Mouse (Mus musculus) embryonic facial prominence, embryonic 13.5 days (tissue): ENCODE measurements around the gene Mier1. TPM values are rescaled to one million over a fixed set of nuclear protein-coding genes. Genes with fewer than 3 reads are reported as not detected.

ENCODE experiments used
- ATAC-seq: fragments of 200-750 bp; cut with Nextera tagmentation; 2 replicates; pipeline ENCODE4 v1.8.0; 2017; ENCODE audit warnings: low read depth; ENCODE audit not compliant: insufficient number of reproducible peaks, insufficient read depth, low FRiP score, low TSS enrichment
- H3K27ac ChIP-seq: fragments of 300-500 bp; sonication (generic); 2 replicates; pipeline ENCODE4 v1.5.1; 2015; ENCODE audit warnings: moderate library complexity, mild to moderate bottlenecking, inconsistent platforms
- H3K27me3 ChIP-seq: fragments of 300-500 bp; sonication (generic); 2 replicates; pipeline ENCODE4 v1.6.1; 2015; ENCODE audit warnings: mild to moderate bottlenecking, inconsistent platforms
- H3K36me3 ChIP-seq: fragments of 300-500 bp; sonication (generic); 2 replicates; pipeline ENCODE4 v1.6.1; 2015; ENCODE audit warnings: mild to moderate bottlenecking, inconsistent platforms
- H3K4me1 ChIP-seq: fragments of 300-500 bp; sonication (generic); 2 replicates; pipeline ENCODE4 v1.6.1; 2015; ENCODE audit warnings: inconsistent platforms
- H3K4me2 ChIP-seq: fragments of 300-500 bp; sonication (generic); 2 replicates; pipeline ENCODE4 v1.6.1; 2015; ENCODE audit warnings: moderate library complexity, mild to moderate bottlenecking, inconsistent platforms
- H3K4me3 ChIP-seq: fragments of 300-500 bp; sonication (generic); 2 replicates; pipeline ENCODE4 v1.5.1; 2015; ENCODE audit warnings: mild to moderate bottlenecking, inconsistent platforms
- H3K9ac ChIP-seq: fragments of 300-500 bp; sonication (generic); 2 replicates; pipeline ENCODE4 v1.6.1; 2015; ENCODE audit warnings: mild to moderate bottlenecking, inconsistent platforms
- H3K9me3 ChIP-seq: fragments of 300-500 bp; sonication (generic); 2 replicates; pipeline ENCODE4 v1.6.1; 2016; ENCODE audit warnings: inconsistent platforms
- WGBS: fragments of 180-500 bp; shearing (Covaris S2); methylation state at CpG from one replicate; pipeline ENCODE4 v1.1.7; 2015; ENCODE audit warnings: mixed read lengths; 5-methylcytosine and 5-hydroxymethylcytosine counted together
- polyA plus RNA-seq: library from polyadenylated mRNA; unstranded; fragments of >200 nt; fragmentation: Nextera tagmentation; extraction: Ambion mirVana; gene quantifications from 2 replicates; pipeline ENCODE4 v1.2.1, GENCODE M21; 2015

Mier1 gene
- 58.4 and 64.7 TPM in 2 replicates for polyA plus RNA-seq

- Histone ChIP-seq H3K27me3 (no peaks in the 10 kb centered on the region), H3K36me3 (peaks cover 8% of the 10 kb centered on the region), H3K4me1 (peaks cover 24% of the 10 kb centered on the region), H3K4me2 (peak within 1 kb of the TSS; percentile 72), H3K9ac (peak within 1 kb of the TSS; percentile 88), H3K9me3 (no peaks in the 10 kb centered on the region), H3K4me3 (peak within 1 kb of the TSS; percentile 84), H3K27ac (peak within 1 kb of the TSS; percentile 100)
- ATAC-seq = peak; percentile 99
- under 1% methylated on average over 85 of the region's 90 CpGs for WGBS
Measured at GRCm38 (mm10) chr4:103114184-103115111, at the start of gene Mier1, which contains the start of gene Wdr78. Gene Mier1, plus strand, starts transcription at chr4:103114390. Gene Wdr78, minus strand, starts transcription at chr4:103114555.

DNA sequence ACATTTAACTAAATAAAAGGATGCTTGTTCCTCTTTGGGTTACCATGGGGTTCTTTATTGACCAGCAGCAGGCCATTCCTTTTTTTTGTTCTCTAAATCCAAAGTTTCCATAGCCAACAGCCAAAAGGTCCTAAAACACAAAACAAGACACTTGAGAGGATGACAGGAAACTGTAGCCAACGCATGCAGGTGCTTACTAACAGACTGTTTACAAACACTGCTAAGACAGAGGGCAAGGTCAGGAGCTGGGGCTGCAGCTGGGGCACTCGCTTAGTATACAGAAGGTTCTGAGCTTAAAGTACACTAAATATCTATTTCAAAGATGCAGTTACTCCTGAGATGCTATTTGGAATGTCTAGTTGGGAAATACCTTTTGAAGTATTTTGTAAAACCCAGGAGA, 49.8 kb upstream of the Mier1 start:
- Histone ChIP-seq H3K36me3 (no peaks in the 10 kb centered on the region), H3K4me1 (0 out of 2 replicates have a peak, but pooled peaks cover 6% of the 10 kb centered on the region), H3K4me3 (no peak overlapping the region), H3K27ac (no peak overlapping the region), H3K27me3 (no peaks in the 10 kb centered on the region), H3K9me3 (no peaks in the 10 kb centered on the region), H3K4me2 (no peak overlapping the region), H3K9ac (no peak overlapping the region)
- no peak for ATAC-seq
- WGBS = 69% methylated on average over 2 of the region's 2 CpGs

GRCm38 (mm10) chr4:103064976-103065375, 49.2 kb upstream of the Mier1 start:
- Histone ChIP-seq H3K9ac (no peak overlapping the region), H3K4me1 (0 out of 2 replicates have a peak, but pooled peaks cover 6% of the 10 kb centered on the region), H3K27me3 (no peaks in the 10 kb centered on the region), H3K27ac (no peak overlapping the region), H3K4me3 (no peak overlapping the region), H3K9me3 (no peaks in the 10 kb centered on the region), H3K36me3 (no peaks in the 10 kb centered on the region), H3K4me2 (no peak overlapping the region)
- ATAC-seq = no peak
- 81% methylated on average over 5 of the region's 5 CpGs for WGBS

- 0 out of 2 replicates have a peak, but pooled peaks cover 6% of the 10 kb centered on the region for H3K4me1 ChIP-seq
- H3K36me3 ChIP-seq = no peaks in the 10 kb centered on the region
- no peak overlapping the region for H3K9ac ChIP-seq
- H3K9me3 ChIP-seq = no peaks in the 10 kb centered on the region
- 66% methylated on average over 6 of the region's 6 CpGs for WGBS
- H3K4me2 ChIP-seq = no peak overlapping the region
- no peak for ATAC-seq
- H3K27me3 ChIP-seq = no peaks in the 10 kb centered on the region
- no peak overlapping the region for H3K27ac ChIP-seq
- no peak overlapping the region for H3K4me3 ChIP-seq
Measured at GRCm38 (mm10) chr4:103067906-103068655, 46.1 kb upstream of the Mier1 start.

GRCm38 (mm10) chr4:103070631-103071030, 43.6 kb upstream of the Mier1 start:
- 44% methylated on average over 3 of the region's 3 CpGs for WGBS
- 0 out of 2 replicates have a peak, but pooled peaks cover 6% of the 10 kb centered on the region for H3K4me1 ChIP-seq
- H3K27ac ChIP-seq = no peak overlapping the region
- H3K4me2 ChIP-seq = no peak overlapping the region
- no peak for ATAC-seq
- H3K9ac ChIP-seq = no peak overlapping the region
- no peaks in the 10 kb centered on the region for H3K27me3 ChIP-seq
- H3K9me3 ChIP-seq = no peaks in the 10 kb centered on the region
- no peak overlapping the region for H3K4me3 ChIP-seq
- no peaks in the 10 kb centered on the region for H3K36me3 ChIP-seq

GRCm38 (mm10) chr4:103085237-103085636, 29.0 kb upstream of the Mier1 start:
- Histone ChIP-seq H3K9ac (no peak overlapping the region), H3K4me1 (no peaks in the 10 kb centered on the region), H3K27me3 (no peaks in the 10 kb centered on the region), H3K36me3 (no peaks in the 10 kb centered on the region), H3K4me2 (no peak overlapping the region), H3K4me3 (no peak overlapping the region), H3K9me3 (no peaks in the 10 kb centered on the region), H3K27ac (no peak overlapping the region)
- WGBS = 89% methylated on average over 5 of the region's 5 CpGs
- no peak for ATAC-seq

GRCm38 (mm10) chr4:103095921-103096320, 18.3 kb upstream of the Mier1 start:
- H3K9me3 ChIP-seq = no peaks in the 10 kb centered on the region
- H3K36me3 ChIP-seq = no peaks in the 10 kb centered on the region
- ATAC-seq = no peak
- no peaks in the 10 kb centered on the region for H3K27me3 ChIP-seq
- H3K4me1 ChIP-seq = no peaks in the 10 kb centered on the region
- H3K4me3 ChIP-seq = no peak overlapping the region
- WGBS = 88% methylated on average over 8 of the region's 8 CpGs
- no peak overlapping the region for H3K27ac ChIP-seq
- no peak overlapping the region for H3K4me2 ChIP-seq
- H3K9ac ChIP-seq = no peak overlapping the region

DNA sequence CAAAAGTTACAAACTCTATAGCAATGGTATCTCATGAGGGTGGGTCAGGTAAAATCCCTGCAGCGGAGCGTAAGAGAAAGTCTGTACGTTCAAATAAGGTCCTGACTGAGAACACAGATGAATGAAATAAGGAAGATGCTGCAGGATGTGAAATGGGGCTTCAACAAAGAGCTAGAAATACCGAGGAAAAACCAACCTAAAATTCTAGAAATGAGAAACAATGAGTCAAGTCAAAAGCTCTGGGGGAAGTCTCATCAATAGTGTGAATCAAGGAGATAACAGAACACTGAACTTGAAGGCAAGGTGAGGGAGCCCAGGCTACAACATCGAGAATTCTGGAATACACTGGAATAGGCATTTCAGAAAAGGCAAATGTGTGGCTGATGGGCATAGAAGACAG, 15.7 kb upstream of the Mier1 start:
- no peaks in the 10 kb centered on the region for H3K4me1 ChIP-seq
- 89% methylated on average over 5 of the region's 5 CpGs for WGBS
- H3K27me3 ChIP-seq = no peaks in the 10 kb centered on the region
- no peak overlapping the region for H3K27ac ChIP-seq
- no peak overlapping the region for H3K4me2 ChIP-seq
- ATAC-seq = no peak
- no peak overlapping the region for H3K9ac ChIP-seq
- no peak overlapping the region for H3K4me3 ChIP-seq
- H3K36me3 ChIP-seq = no peaks in the 10 kb centered on the region
- H3K9me3 ChIP-seq = no peaks in the 10 kb centered on the region

GRCm38 (mm10) chr4:103112651-103113050, 1.5 kb upstream of the Mier1 start:
- Histone ChIP-seq H3K9ac (peak overlapping the region; percentile 88; the same call in 1 of the 2 replicates), H3K9me3 (no peaks in the 10 kb centered on the region), H3K4me2 (peak overlapping the region; percentile 72), H3K4me3 (peak overlapping the region; percentile 84), H3K4me1 (peaks cover 24% of the 10 kb centered on the region), H3K36me3 (peaks cover 8% of the 10 kb centered on the region), H3K27ac (no peak overlapping the region), H3K27me3 (no peaks in the 10 kb centered on the region)
- ATAC-seq = no peak
- 63% methylated on average over 7 of the region's 7 CpGs for WGBS

DNA sequence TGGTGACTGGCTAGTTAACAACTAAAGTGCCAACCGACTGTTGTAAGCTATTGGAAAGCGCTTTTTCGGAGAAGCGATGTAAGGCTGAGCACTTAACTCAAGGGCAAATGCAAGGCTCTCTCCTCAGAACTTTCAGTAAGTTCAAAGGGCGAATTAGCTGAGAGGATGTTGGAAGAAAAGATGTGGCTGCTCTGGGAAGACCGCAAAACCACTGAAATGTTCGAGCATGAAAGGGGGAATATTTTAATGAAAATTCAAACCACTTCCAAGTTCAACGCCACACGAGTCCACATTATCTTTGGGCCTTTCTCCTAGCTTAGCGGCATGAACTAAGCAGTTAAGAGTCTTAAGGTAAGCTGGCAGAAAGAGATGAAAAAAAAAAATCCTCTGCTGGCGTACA, 788 bp upstream of the Mier1 start:
- Histone ChIP-seq H3K4me1 (peaks cover 24% of the 10 kb centered on the region), H3K27me3 (no peaks in the 10 kb centered on the region), H3K4me3 (peak overlapping the region; percentile 84), H3K9me3 (no peaks in the 10 kb centered on the region), H3K36me3 (peaks cover 8% of the 10 kb centered on the region), H3K27ac (peak overlapping the region; percentile 100), H3K9ac (peak overlapping the region; percentile 88), H3K4me2 (peak overlapping the region; percentile 72)
- 5% methylated on average over 11 of the region's 11 CpGs for WGBS
- no peak for ATAC-seq

- peak overlapping the region; percentile 70 for H3K4me2 ChIP-seq
- H3K4me3 ChIP-seq = peak overlapping the region; percentile 92
- peaks cover 21% of the 10 kb centered on the region for H3K4me1 ChIP-seq
- peak overlapping the region; percentile 96 for H3K27ac ChIP-seq
- WGBS = 0% methylated on average over 15 of the region's 15 CpGs
- peak overlapping the region; percentile 97 for H3K9ac ChIP-seq
- H3K9me3 ChIP-seq = no peaks in the 10 kb centered on the region
- peaks cover 6% of the 10 kb centered on the region for H3K36me3 ChIP-seq
- H3K27me3 ChIP-seq = no peaks in the 10 kb centered on the region
- ATAC-seq = no peak
Measured at GRCm38 (mm10) chr4:103118888-103119228, 4.7 kb downstream of the Mier1 start.
